Mouse (Mus musculus): ENCODE measurements around the gene Plxnb1.
A peak's percentile ranks its signal among the peaks of the same experiment; 100 is the strongest.

Gene Plxnb1

DNA sequence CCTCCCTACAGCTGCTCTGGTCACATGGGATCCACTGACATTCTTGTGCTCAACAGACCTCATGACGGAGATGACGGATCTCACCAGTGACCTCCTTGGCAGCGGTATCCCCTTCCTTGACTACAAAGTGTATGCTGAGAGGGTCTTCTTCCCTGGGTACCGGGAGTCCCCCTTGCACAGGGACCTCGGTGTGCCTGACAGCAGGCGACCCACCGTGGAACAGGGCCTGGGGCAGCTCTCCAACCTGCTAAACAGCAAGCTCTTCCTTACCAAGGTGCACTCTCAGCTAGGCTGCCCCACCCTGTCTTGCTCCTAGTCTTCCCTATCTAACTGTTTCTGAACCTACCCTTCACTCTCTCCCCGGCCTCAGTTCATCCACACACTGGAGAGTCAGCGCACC lies 16.4 kb downstream of the Plxnb1 start:
- no peaks in the 10 kb centered on the region for H3K4me1 ChIP-seq (replicated peaks; ENCODE audit: low read depth, low read length)
- peaks cover 13% of the 10 kb centered on the region; the same call in 1 of the 2 replicates for H3K9me3 ChIP-seq (ENCODE audit: low read length)
- no peak overlapping the region for H3K4me3 ChIP-seq (replicated peaks; ENCODE audit: low read length)
- peaks cover 96% of the 10 kb centered on the region for H3K36me3 ChIP-seq (ENCODE audit: insufficient read depth, low read length)
- H3K27me3 ChIP-seq (ENCODE audit: insufficient read depth, low read length) = no peaks in the 10 kb centered on the region
- TF ChIP-seq CTCF (conservative IDR thresholded peaks at IDR 0.05; ENCODE audit: low read length) = no peak
- no peak for TF ChIP-seq POU5F1 (IDR thresholded peaks at IDR 0.05; ENCODE audit: borderline replicate concordance, low read length)
- no peak for TF ChIP-seq NANOG (IDR thresholded peaks at IDR 0.05; ENCODE audit: borderline replicate concordance, low read length)

GRCm38 (mm10) chr9:109113331-109113730 lies 18.1 kb downstream of the Plxnb1 start:
- peaks cover 13% of the 10 kb centered on the region; the same call in 1 of the 2 replicates for H3K9me3 ChIP-seq (ENCODE audit: low read length)
- no peak for TF ChIP-seq CTCF (conservative IDR thresholded peaks at IDR 0.05; ENCODE audit: low read length)
- TF ChIP-seq NANOG (IDR thresholded peaks at IDR 0.05; ENCODE audit: borderline replicate concordance, low read length) = no peak
- TF ChIP-seq POU5F1 (IDR thresholded peaks at IDR 0.05; ENCODE audit: borderline replicate concordance, low read length) = no peak
- H3K4me1 ChIP-seq (replicated peaks; ENCODE audit: low read depth, low read length) = peaks cover 6% of the 10 kb centered on the region
- H3K27me3 ChIP-seq (ENCODE audit: insufficient read depth, low read length) = no peaks in the 10 kb centered on the region
- no peak overlapping the region for H3K4me3 ChIP-seq (replicated peaks; ENCODE audit: low read length)
- peaks cover 100% of the 10 kb centered on the region for H3K36me3 ChIP-seq (ENCODE audit: insufficient read depth, low read length)

- TF ChIP-seq CTCF (conservative IDR thresholded peaks at IDR 0.05; ENCODE audit: low read length) (no peak), NANOG (IDR thresholded peaks at IDR 0.05; ENCODE audit: borderline replicate concordance, low read length) (no peak), POU5F1 (IDR thresholded peaks at IDR 0.05; ENCODE audit: borderline replicate concordance, low read length) (no peak)
- Histone ChIP-seq H3K27me3 (ENCODE audit: insufficient read depth, low read length) (no peaks in the 10 kb centered on the region), H3K4me3 (replicated peaks; ENCODE audit: low read length) (no peak overlapping the region), H3K4me1 (replicated peaks; ENCODE audit: low read depth, low read length) (peaks cover 14% of the 10 kb centered on the region), H3K9me3 (ENCODE audit: low read length) (peaks cover 12% of the 10 kb centered on the region; the same call in 1 of the 2 replicates), H3K36me3 (ENCODE audit: insufficient read depth, low read length) (peaks cover 100% of the 10 kb centered on the region)
Measured at GRCm38 (mm10) chr9:109114276-109114675, 19.1 kb downstream of the Plxnb1 start.

DNA sequence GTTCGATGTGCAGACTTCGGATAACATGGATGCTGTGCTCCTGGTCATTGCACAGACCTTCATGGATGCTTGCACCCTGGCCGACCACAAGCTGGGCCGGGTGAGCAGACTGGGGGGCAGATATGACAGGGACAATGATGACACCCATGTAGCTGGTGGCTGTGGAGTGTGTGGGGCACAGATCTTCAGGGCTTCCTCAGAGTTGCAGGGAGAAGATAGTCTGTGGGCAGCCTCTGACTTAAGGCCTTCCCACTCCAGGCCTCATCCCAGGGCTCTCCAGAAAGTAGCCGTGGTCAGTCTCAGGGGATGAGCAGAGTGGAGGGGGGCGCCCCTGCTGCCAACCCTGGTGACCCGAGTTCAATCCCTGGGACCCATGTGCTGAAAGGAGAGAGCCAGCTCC lies 19.7 kb downstream of the Plxnb1 start:
- TF ChIP-seq CTCF (conservative IDR thresholded peaks at IDR 0.05; ENCODE audit: low read length) = no peak
- TF ChIP-seq NANOG (IDR thresholded peaks at IDR 0.05; ENCODE audit: borderline replicate concordance, low read length) = no peak
- TF ChIP-seq POU5F1 (IDR thresholded peaks at IDR 0.05; ENCODE audit: borderline replicate concordance, low read length) = no peak
- H3K4me3 ChIP-seq (replicated peaks; ENCODE audit: low read length) = no peak overlapping the region

GRCm38 (mm10) chr9:109116205-109116604 lies 21.0 kb downstream of the Plxnb1 start:
- H3K27me3 ChIP-seq (ENCODE audit: insufficient read depth, low read length) = no peaks in the 10 kb centered on the region
- peaks cover 27% of the 10 kb centered on the region for H3K4me1 ChIP-seq (replicated peaks; ENCODE audit: low read depth, low read length)
- TF ChIP-seq NANOG (IDR thresholded peaks at IDR 0.05; ENCODE audit: borderline replicate concordance, low read length) (no peak), POU5F1 (IDR thresholded peaks at IDR 0.05; ENCODE audit: borderline replicate concordance, low read length) (no peak), CTCF (conservative IDR thresholded peaks at IDR 0.05; ENCODE audit: low read length) (no peak)
- H3K9me3 ChIP-seq (ENCODE audit: low read length) = no peaks in the 10 kb centered on the region
- peaks cover 83% of the 10 kb centered on the region for H3K36me3 ChIP-seq (ENCODE audit: insufficient read depth, low read length)
- no peak overlapping the region for H3K4me3 ChIP-seq (replicated peaks; ENCODE audit: low read length)

More for the DNA sequence above, 19.7 kb downstream of the Plxnb1 start:
- no peaks in the 10 kb centered on the region for H3K27me3 ChIP-seq (ENCODE audit: insufficient read depth, low read length)
- H3K36me3 ChIP-seq (ENCODE audit: insufficient read depth, low read length) = peaks cover 96% of the 10 kb centered on the region
- peaks cover 6% of the 10 kb centered on the region; the same call in 1 of the 2 replicates for H3K9me3 ChIP-seq (ENCODE audit: low read length)
- H3K4me1 ChIP-seq (replicated peaks; ENCODE audit: low read depth, low read length) = peaks cover 20% of the 10 kb centered on the region

- no peaks in the 10 kb centered on the region for H3K9me3 ChIP-seq (ENCODE audit: low read length)
- H3K4me3 ChIP-seq (replicated peaks; ENCODE audit: low read length) = no peak overlapping the region
- H3K4me1 ChIP-seq (replicated peaks; ENCODE audit: low read depth, low read length) = peaks cover 30% of the 10 kb centered on the region
- peaks cover 64% of the 10 kb centered on the region for H3K36me3 ChIP-seq (ENCODE audit: insufficient read depth, low read length)
- TF ChIP-seq NANOG (IDR thresholded peaks at IDR 0.05; ENCODE audit: borderline replicate concordance, low read length) (no peak), CTCF (conservative IDR thresholded peaks at IDR 0.05; ENCODE audit: low read length) (no peak), POU5F1 (IDR thresholded peaks at IDR 0.05; ENCODE audit: borderline replicate concordance, low read length) (no peak)
- H3K27me3 ChIP-seq (ENCODE audit: insufficient read depth, low read length) = no peaks in the 10 kb centered on the region
Measured at GRCm38 (mm10) chr9:109118106-109118505, 22.9 kb downstream of the Plxnb1 start.

DNA sequence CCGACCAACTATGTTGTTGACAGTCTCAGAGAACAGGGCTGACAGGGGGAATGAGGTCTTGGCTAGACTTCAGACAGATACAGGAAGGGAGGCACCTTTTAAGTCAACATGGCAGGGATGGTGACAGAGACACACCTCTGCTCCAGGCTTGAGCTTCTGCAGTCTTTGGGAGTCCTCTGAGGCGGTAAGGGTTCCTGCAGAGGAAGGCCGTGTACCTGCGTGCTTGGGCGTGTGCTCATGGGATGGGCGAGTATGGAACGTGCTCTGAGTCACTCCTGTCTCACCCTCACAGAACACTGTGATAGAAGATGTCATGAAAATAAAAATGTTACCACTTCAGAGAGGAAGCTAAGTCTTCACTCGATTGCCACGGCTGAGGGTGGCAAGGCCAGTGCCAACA lies 24.4 kb downstream of the Plxnb1 start:
- H3K36me3 ChIP-seq (ENCODE audit: insufficient read depth, low read length) = peaks cover 49% of the 10 kb centered on the region
- TF ChIP-seq NANOG (IDR thresholded peaks at IDR 0.05; ENCODE audit: borderline replicate concordance, low read length) (no peak), CTCF (conservative IDR thresholded peaks at IDR 0.05; ENCODE audit: low read length) (no peak), POU5F1 (IDR thresholded peaks at IDR 0.05; ENCODE audit: borderline replicate concordance, low read length) (no peak)
- H3K4me1 ChIP-seq (replicated peaks; ENCODE audit: low read depth, low read length) = peaks cover 30% of the 10 kb centered on the region
- no peaks in the 10 kb centered on the region for H3K9me3 ChIP-seq (ENCODE audit: low read length)
- H3K4me3 ChIP-seq (replicated peaks; ENCODE audit: low read length) = no peak overlapping the region
- H3K27me3 ChIP-seq (ENCODE audit: insufficient read depth, low read length) = no peaks in the 10 kb centered on the region

DNA sequence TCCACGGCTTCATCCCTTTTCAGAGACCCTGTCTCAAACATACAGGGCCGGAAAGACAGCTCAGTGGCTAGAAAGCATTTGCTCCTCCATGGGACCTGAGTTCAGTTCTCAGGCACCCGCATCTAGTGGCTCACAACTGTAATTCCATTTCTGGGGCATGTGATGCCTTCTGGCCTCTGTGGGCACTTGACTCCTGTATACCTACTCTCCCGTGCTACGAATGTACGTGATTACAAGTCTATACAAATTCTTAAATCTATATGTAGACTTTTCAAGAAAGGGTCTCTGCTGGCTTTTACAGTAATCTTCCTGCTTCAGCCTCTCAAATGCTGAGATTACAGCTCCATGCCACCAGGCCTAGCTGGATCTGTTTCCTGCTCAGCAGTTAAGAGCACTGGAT lies 25.8 kb downstream of the Plxnb1 start:
- no peak for TF ChIP-seq POU5F1 (IDR thresholded peaks at IDR 0.05; ENCODE audit: borderline replicate concordance, low read length)
- no peak for TF ChIP-seq NANOG (IDR thresholded peaks at IDR 0.05; ENCODE audit: borderline replicate concordance, low read length)
- no peak for TF ChIP-seq CTCF (conservative IDR thresholded peaks at IDR 0.05; ENCODE audit: low read length)
- H3K4me1 ChIP-seq (replicated peaks; ENCODE audit: low read depth, low read length) = peaks cover 30% of the 10 kb centered on the region
- H3K36me3 ChIP-seq (ENCODE audit: insufficient read depth, low read length) = peaks cover 35% of the 10 kb centered on the region
- H3K4me3 ChIP-seq (replicated peaks; ENCODE audit: low read length) = no peak overlapping the region
- no peaks in the 10 kb centered on the region for H3K9me3 ChIP-seq (ENCODE audit: low read length)
- no peaks in the 10 kb centered on the region for H3K27me3 ChIP-seq (ENCODE audit: insufficient read depth, low read length)

DNA sequence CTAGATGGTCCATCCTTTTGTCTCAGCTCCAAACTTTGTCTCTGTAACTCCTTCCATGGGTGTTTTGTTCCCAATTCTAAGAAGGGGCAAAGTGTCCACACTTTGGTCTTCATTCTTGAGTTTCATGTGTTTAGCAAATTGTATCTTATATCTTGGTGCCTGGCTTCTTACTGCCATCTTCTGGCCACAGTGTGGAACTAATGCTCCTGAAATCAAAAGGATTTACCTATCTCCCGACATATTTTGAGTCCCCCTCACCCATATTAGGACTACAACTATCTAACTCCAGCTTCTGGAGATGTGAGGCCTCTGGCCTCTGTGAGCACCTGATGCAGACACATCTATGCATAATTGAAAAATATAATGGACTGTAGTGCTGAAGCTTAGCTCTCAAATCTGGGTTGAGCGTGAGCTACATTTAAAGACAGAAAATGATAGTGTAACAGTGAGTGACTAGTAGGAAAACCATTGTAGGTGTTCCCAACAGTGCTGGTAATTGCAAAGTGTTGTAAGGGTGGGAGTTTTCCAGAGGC lies 27.4 kb downstream of the Plxnb1 start:
- no peaks in the 10 kb centered on the region for H3K27me3 ChIP-seq (ENCODE audit: insufficient read depth, low read length)
- H3K36me3 ChIP-seq (ENCODE audit: insufficient read depth, low read length) = peaks cover 19% of the 10 kb centered on the region
- H3K9me3 ChIP-seq (ENCODE audit: low read length) = no peaks in the 10 kb centered on the region
- peaks cover 30% of the 10 kb centered on the region for H3K4me1 ChIP-seq (replicated peaks; ENCODE audit: low read depth, low read length)
- TF ChIP-seq CTCF (conservative IDR thresholded peaks at IDR 0.05; ENCODE audit: low read length) = peak; percentile 60
- TF ChIP-seq POU5F1 (IDR thresholded peaks at IDR 0.05; ENCODE audit: borderline replicate concordance, low read length) = no peak
- TF ChIP-seq NANOG (IDR thresholded peaks at IDR 0.05; ENCODE audit: borderline replicate concordance, low read length) = no peak
- H3K4me3 ChIP-seq (replicated peaks; ENCODE audit: low read length) = no peak overlapping the region
